Mouse (Mus musculus) mouse trophoblast stem cell (cell line): ENCODE data around the gene Supv3l1.

Experiments used
- in situ Hi-C, 2 experiments: fragments of 300-500 bp; cut with MseI, MboI; formaldehyde crosslinking; loops; 2 replicates in 1 of 2; 3 replicates in 1 of 2; pipeline ENCODE4 v1.15.1; 2025

Supv3l1 gene

DNA sequence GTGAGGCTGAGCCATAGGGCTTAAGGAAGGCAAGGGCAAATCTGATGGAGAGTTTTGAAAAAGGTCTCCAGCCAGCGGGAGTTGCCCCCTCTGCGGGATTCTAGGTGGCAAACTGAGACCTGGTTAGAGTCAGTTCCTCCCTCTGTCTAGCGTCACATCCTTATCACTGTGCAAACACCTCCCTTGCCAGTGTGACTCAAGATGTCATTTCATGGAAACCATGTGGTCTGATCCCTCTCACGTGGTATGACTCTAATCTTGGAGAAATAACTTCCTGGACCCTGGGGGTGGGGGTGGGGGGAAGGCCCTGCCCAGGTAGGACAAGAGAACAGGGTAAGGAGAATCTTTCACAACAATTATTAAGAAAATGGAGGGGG, 35.9 kb downstream of the Supv3l1 start:
- in situ Hi-C loops: no loop called here

DNA sequence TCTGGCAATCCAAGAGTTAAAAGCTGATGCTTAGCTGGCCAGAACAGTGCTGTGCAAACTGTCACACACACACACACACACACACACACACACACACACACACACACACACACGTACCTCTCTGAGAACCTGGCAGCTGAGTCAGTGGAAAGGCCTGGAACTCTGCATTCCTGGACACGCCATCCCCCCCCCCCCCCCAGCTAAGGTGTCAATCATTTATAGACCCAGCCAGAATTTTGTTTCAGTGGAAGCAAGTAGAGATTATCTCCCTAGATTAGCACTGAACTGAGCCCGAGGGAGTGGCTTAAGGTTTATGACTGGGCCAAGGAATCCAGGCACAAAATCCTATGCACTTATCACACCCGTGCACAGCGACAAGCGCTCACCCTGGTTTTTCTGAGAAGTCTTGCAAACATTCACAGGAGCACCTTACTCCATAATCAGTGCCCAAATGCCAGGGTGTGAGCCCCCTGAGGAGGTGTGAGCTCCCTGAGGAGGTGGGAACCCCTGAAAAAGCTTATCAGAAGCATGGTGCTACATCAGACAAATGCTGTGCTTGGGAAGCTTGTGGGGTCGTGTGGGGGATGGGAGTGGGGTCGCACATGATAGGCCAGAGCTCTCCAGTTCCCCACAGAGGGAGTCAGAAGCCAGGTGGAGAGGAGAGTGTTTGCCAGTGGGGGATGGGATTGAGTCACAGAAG, 36.5 kb downstream of the Supv3l1 start:
- in situ Hi-C loops: no loop called here

GRCm38 (mm10) chr10:62411431-62412410, 37.8 kb downstream of the Supv3l1 start:
- in situ Hi-C loops: no loop called here

DNA sequence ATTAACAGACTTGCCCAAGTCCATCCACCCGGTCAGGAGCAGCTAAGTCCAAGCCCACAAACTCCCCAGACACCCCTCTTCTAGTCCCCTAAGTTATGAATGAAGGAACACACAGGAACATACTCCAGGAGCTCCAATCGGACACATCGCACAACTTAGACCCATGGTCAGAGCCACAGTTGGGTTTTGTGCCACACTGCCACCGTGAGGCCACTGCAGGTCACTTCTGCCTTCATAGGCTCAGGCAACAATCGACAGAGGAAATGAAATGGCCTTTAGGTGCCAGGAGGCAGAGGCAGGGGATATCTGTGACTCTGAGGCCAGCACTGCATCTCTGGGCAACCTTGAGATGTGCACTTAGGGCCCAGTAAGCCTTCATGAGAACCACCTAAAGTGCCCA, 38.6 kb downstream of the Supv3l1 start:
- in situ Hi-C loops: no loop called here

- in situ Hi-C loops: loop anchor here in 1 of 2 experiments (10.0 kb wide), 1 partner anchor 140 kb away; no protein-coding TSS in a partner anchor
Observed at GRCm38 (mm10) chr10:62404901-62405300, 44.6 kb downstream of the Supv3l1 start.

GRCm38 (mm10) chr10:62401641-62402111, 47.9 kb downstream of the Supv3l1 start:
- in situ Hi-C loops: loop anchor here in 1 of 2 experiments (10.0 kb wide), 1 partner anchor 137 kb away; no protein-coding TSS in a partner anchor

GRCm38 (mm10) chr10:62383011-62383410, 66.5 kb downstream of the Supv3l1 start:
- in situ Hi-C loops: loop anchor here (5.0 to 10.0 kb wide), 2 partner anchors 106 to 108 kb away; no protein-coding TSS in a partner anchor

- in situ Hi-C loops: loop anchor here (5.0 to 10.0 kb wide), 2 partner anchors 104 to 106 kb away; no protein-coding TSS in a partner anchor
Observed at GRCm38 (mm10) chr10:62380936-62381335, 68.6 kb downstream of the Supv3l1 start.

GRCm38 (mm10) chr10:62379808-62380207, 69.7 kb downstream of the Supv3l1 start, which contains the start of gene Hk1:
TSS of gene Hk1 (minus strand) at chr10:62379908.
- in situ Hi-C loops: loop anchor here (5.0 to 10.0 kb wide), 2 partner anchors 103 to 105 kb away; no protein-coding TSS in a partner anchor
